Mouse (Mus musculus) T-helper 17 cell (primary cell): Measurements from ENCODE around the gene Sulf2.

Experiments
- in situ Hi-C, 2 experiments: fragments of 300-600 bp; cut with MboI, MseI; formaldehyde crosslinking; loops; 1 replicate in 1 of 2; 2 replicates in 1 of 2; pipeline ENCODE4 v1.15.1; 2025; ENCODE audit warnings: high pct_unique_total_duplicates in 2 of 2

Sulf2 gene

GRCm38 (mm10) chr2:166027834-166028233, 127.6 kb downstream of the Sulf2 start:
- in situ Hi-C loops: loop anchor here in 1 of 2 experiments (5.0 to 25.0 kb wide), 2 partner anchors 41 to 1941 kb away; no protein-coding TSS in a partner anchor

GRCm38 (mm10) chr2:166025943-166026342, 129.5 kb downstream of the Sulf2 start:
- in situ Hi-C loops: loop anchor here in 1 of 2 experiments (5.0 to 25.0 kb wide), 2 partner anchors 39 to 1939 kb away; no protein-coding TSS in a partner anchor

GRCm38 (mm10) chr2:166024621-166025020, 130.8 kb downstream of the Sulf2 start:
- in situ Hi-C loops: loop anchor here in 1 of 2 experiments (5.0 to 25.0 kb wide), 3 partner anchors 37 to 1937 kb away; partner anchors contain the start of gene Ptpn1

- in situ Hi-C loops: loop anchor here in 1 of 2 experiments (25.0 kb wide), 1 partner anchor 1913 kb away; the partner anchor contains the start of gene Ptpn1
Observed at GRCm38 (mm10) chr2:166024079-166024478, 131.4 kb downstream of the Sulf2 start.
